Mouse (Mus musculus) lung, postnatal 0 days (tissue): ENCODE data around the gene Oprm1.

Source experiments
- CTCF ChIP-seq: IDR thresholded peaks from 2 replicates; pipeline ENCODE4 v1.5.1; 2016; ENCODE audit warnings: antibody characterized with exemption, mild to moderate bottlenecking
- EP300 ChIP-seq: IDR thresholded peaks from 2 replicates; pipeline ENCODE4 v1.6.1; 2016; ENCODE audit warnings: antibody characterized with exemption, mild to moderate bottlenecking, control low read depth

DNA sequence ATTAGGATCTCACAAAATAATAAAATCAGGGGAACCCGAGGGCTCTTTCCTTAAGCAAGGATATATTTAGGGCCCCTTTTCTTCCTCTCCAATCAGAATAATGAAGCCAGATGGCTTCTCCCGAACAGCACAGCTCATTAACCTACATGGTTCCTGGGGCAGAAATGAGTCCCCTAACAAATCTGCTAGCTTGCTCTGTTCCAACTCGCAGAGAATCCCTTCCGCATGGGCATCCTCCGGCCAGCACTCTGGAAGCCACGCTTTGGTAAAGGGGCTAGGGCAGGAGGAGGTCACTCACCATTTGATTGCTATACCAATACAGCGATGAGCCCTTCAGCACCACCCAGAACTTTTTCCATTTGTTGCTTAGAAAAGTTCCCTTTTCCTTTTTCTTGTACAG is 220.9 kb downstream of the Oprm1 start:
- no peak for TF ChIP-seq CTCF
- TF ChIP-seq EP300 = no peak
